Mouse (Mus musculus): ENCODE data around the gene Zfp219.

- no peak for TF ChIP-seq CTCF (IDR thresholded peaks at IDR 0.05; ENCODE audit: control insufficient read depth, insufficient read depth, low read length)
- TF ChIP-seq POLR2A (IDR thresholded peaks at IDR 0.05; ENCODE audit: borderline replicate concordance, control insufficient read depth, low read depth, low read length): no peak
Observed at GRCm38 (mm10) chr14:52024133-52024532, 3.6 kb upstream of the Zfp219 start.

All from bone marrow, adult 2 months (tissue).